Mouse (Mus musculus): Measurements from ENCODE around the gene Coro1c.
"Not testable (repeated sequence)": the region's sequence is repeated elsewhere in the genome, so short reads cannot be mapped to it uniquely, and the experiment has no call there.

Gene Coro1c

DNA sequence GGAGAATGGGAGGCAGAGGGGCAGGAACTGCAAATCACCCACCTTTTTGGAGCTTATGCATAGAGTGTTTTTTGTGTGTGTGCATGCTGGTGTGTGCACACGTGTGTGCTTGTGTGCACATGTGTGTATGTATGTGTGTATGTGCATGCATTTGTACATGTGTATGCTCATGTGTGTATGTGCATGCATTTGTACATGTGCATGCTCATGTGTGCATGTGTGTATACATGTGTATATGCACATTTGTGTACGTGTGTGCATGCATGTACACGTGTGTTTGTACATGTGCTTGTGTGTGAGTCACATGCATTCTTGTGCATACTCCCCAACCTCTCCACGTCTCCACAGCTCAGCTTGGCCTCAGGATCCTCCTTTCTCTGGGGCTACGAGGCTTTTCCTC, 77.8 kb downstream of the Coro1c start:
- DNase-seq (ENCODE audit: extremely low spot score, low spot score), result no peak

DNA sequence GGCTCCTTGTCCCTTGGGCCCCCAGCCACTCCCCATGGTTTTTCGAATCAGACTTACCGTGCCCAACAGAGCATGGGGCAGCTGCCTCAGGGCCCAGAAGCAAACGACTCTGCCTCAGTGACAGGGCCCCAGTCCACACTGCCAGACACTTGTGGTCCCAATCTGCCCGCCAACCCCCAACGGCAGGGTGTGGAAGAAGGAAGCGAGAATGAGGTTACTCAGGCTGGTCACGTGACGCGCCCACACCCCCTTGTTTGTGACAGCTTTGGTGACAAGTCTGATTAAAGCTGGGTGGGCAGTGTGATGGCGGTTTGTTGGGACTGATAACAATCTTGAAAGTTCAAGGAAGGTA, 78.3 kb downstream of the Coro1c start:
- no peak for DNase-seq (ENCODE audit: extremely low spot score, low spot score)

GRCm38 (mm10) chr5:113829566-113830291, 78.8 kb downstream of the Coro1c start:
- no peak for DNase-seq (ENCODE audit: extremely low spot score, low spot score)

GRCm38 (mm10) chr5:113828481-113828880, 80.1 kb downstream of the Coro1c start:
- no peak for DNase-seq (ENCODE audit: extremely low spot score, low spot score)

- no peak for DNase-seq (ENCODE audit: extremely low spot score, low spot score)
Observed at GRCm38 (mm10) chr5:113827991-113828411, 80.6 kb downstream of the Coro1c start.

- DNase-seq (ENCODE audit: extremely low spot score, low spot score), result no peak
Observed at GRCm38 (mm10) chr5:113826619-113827018, 81.9 kb downstream of the Coro1c start.

DNA sequence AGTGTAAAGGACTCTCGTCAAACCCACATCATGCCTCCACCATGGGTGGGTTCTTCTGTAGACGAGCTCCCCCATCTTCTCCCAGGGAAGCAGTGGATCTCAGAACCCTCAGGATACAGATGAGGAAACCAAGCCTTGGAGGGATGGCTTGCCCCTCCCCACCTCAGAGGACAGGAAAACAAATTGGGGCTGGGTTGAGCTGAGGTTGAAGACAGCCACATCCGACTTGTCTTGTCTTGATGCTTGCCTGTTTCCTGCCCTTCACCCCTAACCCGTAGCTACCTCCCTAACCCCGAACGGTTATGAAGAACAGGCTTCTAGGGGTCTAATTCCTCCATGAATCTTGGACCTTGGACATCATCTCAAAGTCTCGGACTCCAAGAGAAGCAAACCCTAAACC, 83.0 kb downstream of the Coro1c start:
- no peak for DNase-seq (ENCODE audit: extremely low spot score, low spot score)

DNA sequence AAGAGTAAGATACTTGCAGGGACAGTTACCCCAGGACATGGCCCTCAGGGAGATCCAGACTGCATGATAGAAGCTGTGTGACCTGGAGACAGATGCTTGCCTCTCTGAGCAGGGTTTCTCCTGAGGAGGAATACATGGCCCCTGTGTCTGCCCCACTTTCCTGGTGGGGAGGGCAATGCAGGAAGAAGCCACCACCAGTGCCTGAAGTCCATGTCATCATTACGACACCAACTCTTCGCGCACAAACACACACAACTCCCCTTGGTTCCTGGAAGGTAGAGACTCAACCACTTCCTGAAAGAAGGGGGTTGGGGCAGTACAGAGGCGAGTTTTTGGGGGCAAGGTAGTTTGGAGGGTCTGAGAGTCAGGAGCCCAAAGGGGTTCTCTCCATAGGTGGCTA, 84.3 kb downstream of the Coro1c start:
- DNase-seq (ENCODE audit: extremely low spot score, low spot score), result no peak

GRCm38 (mm10) chr5:113818572-113818971, 90.0 kb downstream of the Coro1c start:
- DNase-seq (ENCODE audit: extremely low spot score, low spot score), result no peak

GRCm38 (mm10) chr5:113815638-113816152, 92.9 kb downstream of the Coro1c start:
- peak; percentile 92 for DNase-seq (ENCODE audit: extremely low spot score, low spot score)

GRCm38 (mm10) chr5:113815041-113815389, 93.5 kb downstream of the Coro1c start:
- no peak for DNase-seq (ENCODE audit: extremely low spot score, low spot score)

DNA sequence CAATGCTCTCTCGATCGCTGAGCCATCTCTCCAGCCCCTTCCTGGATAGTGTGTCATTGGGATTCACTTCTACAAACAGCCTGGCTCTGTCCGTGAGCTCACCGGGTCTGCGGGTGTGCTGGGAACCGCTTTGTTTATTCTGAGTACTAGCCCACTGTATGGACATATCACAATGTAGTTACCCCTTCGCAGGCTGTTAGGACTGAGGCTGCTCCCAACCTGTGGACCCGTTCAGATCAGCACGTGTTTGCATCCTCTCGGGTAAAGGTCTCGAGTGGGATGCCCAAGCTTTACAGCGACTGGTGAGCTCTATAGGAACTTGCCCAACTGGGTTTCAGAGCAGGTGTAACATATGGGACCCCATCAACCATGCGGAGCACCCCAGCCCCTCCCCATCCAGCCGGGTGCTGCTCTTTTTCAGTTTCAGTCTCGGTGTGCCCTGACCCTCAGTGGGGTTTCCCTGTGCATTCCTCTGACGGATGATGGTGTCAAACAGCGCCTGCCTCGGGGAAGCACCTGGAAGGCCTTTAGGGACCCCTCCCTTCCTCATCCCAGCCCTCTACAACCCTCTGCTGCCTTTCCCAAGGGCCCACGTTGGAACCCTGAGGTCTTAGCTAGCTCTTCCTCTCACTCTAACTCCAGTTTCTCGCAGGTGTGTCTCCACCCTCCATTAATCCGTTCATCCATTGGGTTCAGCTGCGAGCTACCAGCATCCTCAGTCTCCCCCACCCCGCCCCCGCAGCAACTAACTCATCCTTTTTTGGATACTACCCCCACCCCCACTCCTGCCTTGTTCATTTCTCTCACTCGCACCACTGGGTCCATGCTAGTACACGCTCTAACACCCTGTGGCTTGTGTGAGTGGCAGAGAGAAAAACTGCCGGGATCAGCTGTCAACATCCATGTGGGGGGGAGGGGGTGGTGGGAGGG, 94.2 kb downstream of the Coro1c start:
- no peak for DNase-seq (ENCODE audit: extremely low spot score, low spot score)

DNA sequence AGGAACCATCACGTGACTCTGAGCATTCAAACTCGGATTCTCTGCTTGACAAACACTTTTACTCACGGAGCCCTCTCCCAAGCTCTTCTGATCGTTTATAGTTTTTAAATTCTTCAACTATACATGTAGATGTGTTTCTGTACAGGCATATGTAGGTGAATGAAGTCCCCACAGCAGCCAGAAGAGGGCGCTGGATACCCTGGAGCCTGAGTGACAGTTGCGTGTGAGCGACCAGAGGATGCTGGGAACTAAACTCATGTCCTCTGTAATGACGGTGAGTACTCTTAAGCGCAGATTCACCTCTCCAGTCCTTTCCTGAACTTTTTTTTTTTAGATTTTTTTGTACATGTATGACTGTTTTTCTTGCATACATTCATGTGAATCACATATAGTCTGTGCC, 95.0 kb downstream of the Coro1c start:
- DNase-seq (ENCODE audit: extremely low spot score, low spot score), result no peak

DNA sequence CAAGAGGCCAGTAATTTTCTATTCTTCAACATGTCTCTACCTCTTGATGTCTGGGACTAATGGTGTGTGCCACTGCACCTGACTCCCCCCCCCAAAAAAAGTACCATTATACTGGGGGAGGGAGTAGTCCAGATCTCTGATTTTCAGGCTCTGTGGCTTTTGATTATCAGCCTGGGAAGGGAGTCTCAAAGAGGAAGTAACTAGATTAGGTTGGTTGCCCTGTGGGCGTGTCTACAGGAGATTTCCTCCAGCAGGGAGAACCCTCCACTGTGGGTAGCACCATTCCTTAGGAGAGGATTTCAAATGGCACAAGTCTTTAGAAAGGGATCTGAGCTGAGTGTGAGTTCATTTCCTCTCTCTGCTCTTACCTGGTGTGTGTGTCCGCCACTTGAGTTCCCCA, 95.9 kb downstream of the Coro1c start:
- DNase-seq (ENCODE audit: extremely low spot score, low spot score), result no peak

DNA sequence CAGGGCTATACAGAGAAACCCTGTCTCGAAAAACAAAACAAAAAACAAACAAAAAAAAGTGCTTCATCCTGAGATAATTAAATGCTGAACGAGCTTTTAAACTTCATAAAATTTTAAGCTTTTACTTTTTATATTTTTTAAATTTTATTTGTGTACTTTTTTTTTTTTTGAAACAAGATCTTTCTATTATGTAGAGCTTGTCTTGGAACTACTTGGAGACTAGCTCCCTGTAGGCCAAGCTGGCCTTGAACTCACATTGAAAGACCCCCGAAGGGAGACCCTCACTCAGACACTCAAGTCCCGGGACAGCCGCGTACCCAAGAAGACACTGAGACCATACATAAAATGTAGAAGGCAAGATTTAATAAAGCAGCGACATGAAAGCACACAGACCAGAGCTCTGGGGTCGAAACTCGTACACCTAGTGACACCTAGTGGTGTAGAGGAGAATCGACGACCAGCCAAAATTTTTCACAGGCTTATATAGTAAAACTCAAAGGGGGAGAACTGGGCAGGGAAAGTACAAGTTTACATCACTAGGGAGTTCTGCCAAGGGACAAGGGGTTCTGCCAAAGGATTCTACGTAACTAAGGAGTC, 96.6 kb downstream of the Coro1c start:
- DNase-seq (ENCODE audit: extremely low spot score, low spot score), result not testable (repeated sequence)

GRCm38 (mm10) chr5:113810111-113810510, 98.4 kb downstream of the Coro1c start:
- no peak for DNase-seq (ENCODE audit: extremely low spot score, low spot score)

GRCm38 (mm10) chr5:113808177-113808576, 100.4 kb downstream of the Coro1c start:
- peak; percentile 49 for DNase-seq (ENCODE audit: extremely low spot score, low spot score)

GRCm38 (mm10) chr5:113807712-113808111, 100.8 kb downstream of the Coro1c start:
- DNase-seq (ENCODE audit: extremely low spot score, low spot score), result no peak

DNA sequence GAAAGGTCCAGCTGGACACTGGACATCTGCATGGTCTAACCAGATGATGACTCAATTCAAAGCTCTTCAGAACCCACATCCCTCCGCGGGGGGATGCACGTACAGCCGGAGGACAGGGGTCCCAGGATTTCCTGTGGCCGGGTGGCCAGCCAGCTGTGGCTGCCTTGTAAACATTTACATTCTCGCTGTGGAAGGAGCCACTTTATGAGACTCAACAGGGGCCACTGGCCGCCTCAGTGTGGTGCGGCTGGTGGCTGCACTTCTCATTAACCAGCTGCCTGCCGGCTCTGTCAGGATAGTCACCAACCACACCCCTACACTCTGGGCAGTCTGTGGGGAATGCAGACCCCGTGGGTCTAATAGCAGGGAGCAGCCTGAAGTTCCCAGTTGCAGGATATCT, 102.1 kb downstream of the Coro1c start:
- DNase-seq (ENCODE audit: extremely low spot score, low spot score), result no peak

DNA sequence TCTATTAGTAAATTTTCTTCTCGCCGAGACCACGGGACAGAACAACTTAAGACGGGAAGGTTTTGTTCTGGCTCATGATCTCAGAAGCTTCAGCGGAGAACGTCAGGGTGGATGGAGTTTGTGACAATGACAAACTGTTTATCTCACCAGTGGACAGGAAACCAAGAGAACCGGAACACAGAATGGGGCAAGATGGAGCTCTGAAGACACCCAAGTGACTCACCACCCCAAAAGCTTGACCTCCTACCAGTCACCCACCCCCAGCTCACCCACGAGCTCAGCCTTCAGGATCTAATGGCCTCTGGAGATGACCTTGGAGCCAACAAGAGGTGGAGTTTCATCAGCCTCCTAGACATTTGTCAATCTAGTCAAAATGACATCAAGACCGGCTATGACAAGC, 103.3 kb downstream of the Coro1c start:
- no peak for DNase-seq (ENCODE audit: extremely low spot score, low spot score)

DNA sequence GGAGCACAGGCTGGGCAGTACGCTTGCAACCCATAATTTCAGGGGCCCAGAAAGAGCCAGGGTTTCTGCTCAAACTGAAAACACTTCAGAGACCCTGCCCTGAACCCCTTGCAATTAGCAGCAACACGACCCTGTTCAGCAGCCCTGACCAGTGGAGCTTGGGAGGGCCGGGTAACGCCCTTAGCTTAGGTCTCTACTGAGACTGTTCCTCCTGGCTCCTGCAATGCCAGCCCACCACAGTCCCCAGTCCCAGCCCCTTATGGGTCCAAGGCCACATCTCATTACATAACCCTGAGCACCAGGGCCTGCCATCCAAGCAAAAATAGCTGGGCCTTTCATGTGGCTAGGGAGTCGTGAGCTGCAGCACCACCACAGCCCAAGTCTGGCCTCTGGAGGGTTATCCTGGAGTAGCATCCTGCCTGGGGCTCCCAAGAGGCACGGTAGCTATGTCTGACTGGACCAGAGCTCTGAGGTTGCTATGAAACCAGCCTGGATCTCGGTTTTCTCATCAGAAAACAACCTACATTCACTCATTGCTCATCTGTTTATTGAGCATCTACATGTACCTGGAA, 104.1 kb downstream of the Coro1c start:
- no peak for DNase-seq (ENCODE audit: extremely low spot score, low spot score)

- DNase-seq (ENCODE audit: extremely low spot score, low spot score), result peak; percentile 80
Observed at GRCm38 (mm10) chr5:113800280-113800679, 108.3 kb downstream of the Coro1c start, which contains the start of gene Tmem119. Gene Tmem119, minus strand, starts transcription at chr5:113800516.
